Mouse (Mus musculus): ENCODE measurements around the gene Olfr104-ps.

Olfr104-ps gene

DNA sequence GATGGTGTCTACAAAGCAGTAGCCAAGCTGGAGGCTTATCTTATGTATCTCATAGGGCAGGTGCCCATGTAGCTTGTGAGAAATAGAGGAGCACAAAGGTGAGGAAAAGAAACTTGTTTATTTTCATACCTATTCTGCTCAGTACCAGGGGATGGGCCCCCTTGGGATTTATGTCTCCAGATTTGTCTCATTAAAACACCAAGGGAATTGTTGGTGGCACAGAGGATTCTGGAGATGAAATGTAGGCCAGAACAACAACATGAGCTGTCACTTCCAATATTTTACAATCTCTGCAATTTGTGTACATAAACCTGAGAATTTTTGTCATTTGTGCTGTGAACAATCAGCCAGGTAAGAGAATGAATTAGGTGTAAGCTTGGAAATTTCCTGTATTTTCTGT lies at the start of gene Olfr104-ps:
Gene Olfr104-ps (plus strand): TSS at position 301 of the 400 bp plus-strand sequence.
- no peak for DNase-seq (ENCODE audit: low spot score in 2 of 2)

- DNase-seq (ENCODE audit: low spot score in 2 of 2) = no peak
Measured at GRCm38 (mm10) chr17:37310146-37310699, 49.2 kb upstream of the Olfr104-ps start.

DNA sequence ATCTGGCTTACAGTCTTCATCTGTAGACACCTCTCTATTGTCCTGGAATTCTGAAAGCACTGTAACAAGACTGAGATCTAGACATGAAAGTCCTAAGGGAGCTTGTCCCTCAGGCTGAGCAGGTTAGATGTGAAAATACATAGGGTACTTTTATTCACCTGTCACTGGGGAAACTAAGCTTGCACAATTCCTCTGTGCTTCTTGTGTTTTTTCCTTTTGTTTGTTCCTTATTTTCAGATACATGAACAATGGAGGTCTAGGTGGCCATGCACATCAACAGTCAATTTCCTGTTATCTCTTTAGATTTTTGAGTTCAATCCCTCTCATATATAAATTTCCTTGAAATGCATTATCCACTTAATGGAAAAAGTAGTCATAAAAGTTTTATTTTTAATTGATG lies 42.4 kb upstream of the Olfr104-ps start, which contains the start of gene Olfr102:
Gene Olfr102 (minus strand): TSS at position 101 of the 400 bp plus-strand sequence.
- DNase-seq (ENCODE audit: low spot score in 2 of 2) = no peak

GRCm38 (mm10) chr17:37339598-37339997 lies 19.8 kb upstream of the Olfr104-ps start, which contains the start of gene Olfr103:
Gene Olfr103, minus strand, starts transcription at chr17:37339698.
- DNase-seq (ENCODE audit: low spot score in 2 of 2) = no peak

DNA sequence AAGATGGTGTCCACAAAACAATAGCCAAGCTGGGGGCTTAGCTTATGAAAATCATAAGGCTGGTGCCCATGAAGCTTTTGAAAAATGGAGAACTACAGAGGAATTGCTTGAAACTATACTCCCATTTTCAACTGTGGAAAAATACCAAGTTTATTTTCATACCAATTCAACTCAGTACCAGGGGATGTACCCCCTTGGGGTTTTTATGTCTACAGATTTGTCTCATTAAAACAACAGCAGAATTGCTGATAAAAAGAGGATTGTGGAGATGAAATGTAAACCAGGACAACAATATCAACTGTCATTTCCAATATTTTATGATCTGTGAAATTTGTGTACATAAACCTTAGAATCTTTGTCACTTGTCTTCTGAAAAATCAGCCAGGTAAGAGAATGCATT lies 19.4 kb downstream of the Olfr104-ps start, which contains the start of gene Olfr105-ps:
Gene Olfr105-ps (plus strand): TSS at position 301 of the 400 bp plus-strand sequence.
- no peak for DNase-seq (ENCODE audit: low spot score in 2 of 2)

DNA sequence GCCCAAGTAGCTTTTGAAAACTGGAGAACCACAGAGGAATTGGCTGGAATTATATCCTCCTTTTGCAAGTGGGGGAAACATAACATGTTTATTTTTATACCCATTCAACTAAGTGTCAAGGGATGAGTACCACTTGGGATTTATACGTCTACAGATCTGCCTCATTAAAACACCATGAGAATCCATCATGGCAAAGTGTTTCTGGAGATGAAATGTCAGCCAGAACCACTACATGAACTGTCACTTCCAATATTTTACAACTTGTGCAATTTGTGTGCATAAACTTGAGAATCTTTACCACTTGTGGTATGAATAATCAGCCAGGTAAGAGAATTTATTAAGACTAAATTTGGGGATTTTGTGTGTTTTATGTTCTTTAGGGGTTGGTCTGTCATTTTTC lies 30.7 kb downstream of the Olfr104-ps start, which contains the start of gene Olfr106-ps:
Gene Olfr106-ps (plus strand): TSS at position 301 of the 400 bp plus-strand sequence.
- no peak for DNase-seq (ENCODE audit: low spot score in 2 of 2)

DNA sequence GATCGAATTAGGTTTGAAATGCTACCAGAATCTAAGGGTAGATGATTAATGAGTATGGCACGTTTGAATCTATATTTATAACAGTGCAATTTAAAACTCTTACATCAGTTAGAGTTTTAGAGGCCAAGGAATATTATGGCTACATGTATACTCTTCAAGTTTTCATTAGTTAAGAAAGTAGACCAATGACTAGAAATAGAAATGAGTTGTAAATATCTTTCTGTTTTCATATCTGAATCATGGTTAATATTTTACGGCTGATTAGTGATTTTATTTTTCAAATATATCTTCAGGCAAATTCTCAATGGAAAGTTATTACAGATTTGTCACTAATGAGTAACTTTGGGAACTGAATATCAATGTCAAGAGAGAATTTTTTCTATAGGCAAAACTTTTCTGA lies 39.5 kb downstream of the Olfr104-ps start, which contains the start of gene Olfr107:
Gene Olfr107 (plus strand): TSS at position 301 of the 400 bp plus-strand sequence.
- DNase-seq (ENCODE audit: low spot score in 2 of 2) = no peak

GRCm38 (mm10) chr17:37413380-37413779 lies 54.0 kb downstream of the Olfr104-ps start:
- DNase-seq (ENCODE audit: low spot score in 2 of 2) = no peak
